Mouse (Mus musculus): ENCODE data around the gene Adck2. TPM values are rescaled to one million over a fixed set of nuclear protein-coding genes. Genes with fewer than 3 reads are reported as not detected.

The Adck2 gene
- total RNA-seq (2015; ENCODE audit: low replicate concordance) (9.7 TPM in 1 of 2 replicates, not detected in the other), total RNA-seq (2017; ENCODE audit: low replicate concordance) (0.76 and 1.4 TPM in 2 replicates)

DNA sequence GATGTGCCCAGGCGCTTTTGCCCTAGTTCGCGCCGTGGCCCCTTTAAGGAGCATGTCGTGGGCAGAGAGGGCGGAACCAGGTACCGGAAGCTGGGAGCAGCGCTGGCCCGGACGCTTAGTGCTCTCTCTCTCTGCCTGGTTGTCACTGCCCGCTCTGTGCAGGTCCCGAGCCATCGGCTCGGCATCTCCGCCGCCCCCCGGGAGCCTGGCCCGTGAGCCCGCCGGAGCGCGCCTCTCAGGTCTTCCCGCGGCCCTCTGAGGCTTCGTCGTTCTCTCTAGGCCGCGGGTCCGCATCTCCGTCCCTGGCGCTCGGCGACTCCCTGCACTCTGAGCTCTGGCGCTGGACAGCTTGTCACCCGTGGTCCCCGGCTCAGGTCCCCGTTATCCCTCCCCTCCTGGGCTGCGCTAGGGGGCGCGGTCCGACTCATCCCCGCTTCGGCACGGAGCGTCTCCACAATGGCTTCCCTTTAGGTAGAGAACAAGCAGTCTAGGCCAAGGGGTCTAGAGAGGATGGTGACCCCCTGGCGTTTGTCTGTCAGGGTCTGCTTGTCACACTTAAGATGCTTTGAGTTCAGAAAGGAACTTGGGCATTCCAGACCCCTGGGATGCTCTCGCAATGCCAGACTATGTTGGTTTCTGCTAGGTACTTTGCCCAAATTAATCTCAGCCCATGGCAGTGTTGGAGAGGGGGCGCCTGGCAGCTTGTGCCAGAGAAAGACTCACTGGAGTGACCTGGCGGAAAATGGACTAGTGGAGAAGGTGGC is at the start of gene Adck2:
Gene Adck2 (plus strand): TSS at position 83 of the 764 bp plus-strand sequence.
- peak; percentile 87 for ATAC-seq (replicated peaks; ENCODE audit: low FRiP score, poor library complexity, severe bottlenecking)

DNA sequence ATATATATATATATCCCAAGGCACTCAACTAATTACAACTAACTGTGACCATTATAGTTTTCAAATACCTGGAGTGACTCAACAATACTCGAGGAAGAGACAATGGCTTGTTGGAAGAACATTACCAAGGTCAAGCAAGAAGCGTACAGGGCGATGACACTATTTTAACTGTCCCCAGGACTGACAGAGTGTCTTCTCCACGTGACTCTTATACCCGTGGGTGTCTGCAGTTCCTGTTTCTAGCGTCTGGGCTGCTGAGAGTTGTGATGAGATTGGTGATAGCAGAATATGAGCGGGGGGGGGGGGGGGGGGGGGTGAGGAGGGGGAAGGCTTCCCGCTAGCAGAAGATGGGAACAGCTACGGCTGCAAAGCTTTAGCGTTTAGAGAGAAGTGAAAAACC is 46.9 kb upstream of the Adck2 start:
- no peak for ATAC-seq (replicated peaks; ENCODE audit: low FRiP score, poor library complexity, severe bottlenecking)

- no peak for ATAC-seq (replicated peaks; ENCODE audit: low FRiP score, poor library complexity, severe bottlenecking)
Observed at GRCm38 (mm10) chr6:39527337-39527784, 46.3 kb upstream of the Adck2 start.

DNA sequence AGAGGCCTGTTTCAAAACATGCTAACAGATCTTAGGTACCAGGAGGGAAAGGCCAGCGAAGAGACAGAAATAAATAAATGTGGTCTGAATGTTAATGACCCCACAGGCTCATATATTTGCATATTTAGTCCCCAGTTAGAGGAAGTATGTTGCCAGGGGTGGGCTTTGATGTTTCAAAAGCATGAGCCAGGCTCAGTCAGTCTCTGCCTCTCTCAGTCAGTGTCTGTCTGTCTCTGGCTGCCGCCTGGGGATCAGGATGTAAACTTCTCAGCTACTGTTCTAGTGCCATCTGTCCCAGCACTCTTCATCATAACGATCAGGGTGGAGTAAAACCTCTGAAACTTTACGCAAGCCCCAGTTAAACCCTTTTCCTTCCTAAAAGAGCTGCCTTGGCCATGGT is 45.9 kb upstream of the Adck2 start:
- no peak for ATAC-seq (replicated peaks; ENCODE audit: low FRiP score, poor library complexity, severe bottlenecking)

DNA sequence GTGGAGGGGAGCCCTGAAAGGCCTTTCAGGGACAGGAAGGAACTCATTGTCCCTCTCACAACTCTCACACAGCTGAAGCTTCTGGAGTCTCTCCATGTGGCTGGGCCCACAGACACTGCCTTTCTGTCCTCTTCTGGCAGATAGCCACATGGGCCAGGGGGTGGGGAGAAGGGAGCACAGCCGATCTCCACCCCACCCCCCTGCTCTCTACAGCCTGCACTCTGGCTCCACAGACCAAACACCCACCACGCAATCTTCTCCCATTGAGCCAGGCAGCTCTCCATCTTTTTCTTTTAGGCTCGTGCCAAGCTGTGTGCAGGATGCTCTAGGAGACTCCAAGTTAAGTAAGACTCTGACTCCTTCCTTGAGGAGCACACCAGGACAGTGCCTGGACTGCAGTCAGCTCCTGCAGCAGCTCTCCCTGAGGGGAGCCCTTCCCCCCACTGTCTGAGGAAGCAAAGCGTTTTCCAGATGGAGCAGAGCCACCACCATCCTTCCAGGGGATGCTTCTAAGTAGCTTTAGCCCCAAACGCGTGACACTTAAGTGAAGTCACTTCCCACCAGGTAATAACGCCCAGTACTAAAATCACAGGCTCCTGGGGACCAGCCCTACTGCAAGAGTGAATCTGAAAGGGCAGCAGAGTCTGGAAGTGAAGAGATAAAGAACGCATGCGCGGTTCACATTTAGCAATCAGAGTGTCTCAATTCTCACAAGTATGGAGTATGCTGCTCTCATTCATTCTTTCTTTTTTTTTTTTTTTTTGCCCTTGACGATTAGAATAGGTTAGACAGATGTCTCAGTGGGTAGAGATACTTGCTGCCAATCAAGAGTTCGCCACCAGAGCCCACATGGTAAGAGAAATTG is 44.8 kb upstream of the Adck2 start:
- no peak for ATAC-seq (replicated peaks; ENCODE audit: low FRiP score, poor library complexity, severe bottlenecking)

- no peak for ATAC-seq (replicated peaks; ENCODE audit: low FRiP score, poor library complexity, severe bottlenecking)
Observed at GRCm38 (mm10) chr6:39534944-39535343, 38.7 kb upstream of the Adck2 start.

GRCm38 (mm10) chr6:39536621-39537020 is 37.1 kb upstream of the Adck2 start:
- ATAC-seq (replicated peaks; ENCODE audit: low FRiP score, poor library complexity, severe bottlenecking), result no peak

DNA sequence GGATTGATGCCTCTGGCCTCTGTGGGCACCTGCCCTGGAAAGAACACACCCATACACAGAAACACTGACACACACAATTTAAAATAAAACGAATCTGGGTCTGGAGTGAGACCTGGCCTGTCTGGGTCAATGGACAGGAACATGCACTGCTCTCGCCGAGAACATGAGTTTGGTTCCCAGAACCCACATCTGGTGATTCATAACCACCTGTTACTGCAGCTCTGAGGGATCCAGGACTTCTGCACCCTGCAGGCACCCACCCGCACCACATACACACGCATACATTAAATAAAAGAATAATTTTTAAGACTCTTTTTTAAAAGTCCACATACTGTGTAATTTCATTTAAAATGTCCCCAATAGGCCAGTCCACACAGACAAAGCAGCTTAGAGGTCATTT is 36.4 kb upstream of the Adck2 start:
- no peak for ATAC-seq (replicated peaks; ENCODE audit: low FRiP score, poor library complexity, severe bottlenecking)

- ATAC-seq (replicated peaks; ENCODE audit: low FRiP score, poor library complexity, severe bottlenecking), result no peak
Observed at GRCm38 (mm10) chr6:39538227-39538626, 35.4 kb upstream of the Adck2 start.

GRCm38 (mm10) chr6:39539679-39540155 is 34.0 kb upstream of the Adck2 start:
- no peak for ATAC-seq (replicated peaks; ENCODE audit: low FRiP score, poor library complexity, severe bottlenecking)

GRCm38 (mm10) chr6:39540563-39540962 is 33.1 kb upstream of the Adck2 start:
- ATAC-seq (replicated peaks; ENCODE audit: low FRiP score, poor library complexity, severe bottlenecking), result no peak

DNA sequence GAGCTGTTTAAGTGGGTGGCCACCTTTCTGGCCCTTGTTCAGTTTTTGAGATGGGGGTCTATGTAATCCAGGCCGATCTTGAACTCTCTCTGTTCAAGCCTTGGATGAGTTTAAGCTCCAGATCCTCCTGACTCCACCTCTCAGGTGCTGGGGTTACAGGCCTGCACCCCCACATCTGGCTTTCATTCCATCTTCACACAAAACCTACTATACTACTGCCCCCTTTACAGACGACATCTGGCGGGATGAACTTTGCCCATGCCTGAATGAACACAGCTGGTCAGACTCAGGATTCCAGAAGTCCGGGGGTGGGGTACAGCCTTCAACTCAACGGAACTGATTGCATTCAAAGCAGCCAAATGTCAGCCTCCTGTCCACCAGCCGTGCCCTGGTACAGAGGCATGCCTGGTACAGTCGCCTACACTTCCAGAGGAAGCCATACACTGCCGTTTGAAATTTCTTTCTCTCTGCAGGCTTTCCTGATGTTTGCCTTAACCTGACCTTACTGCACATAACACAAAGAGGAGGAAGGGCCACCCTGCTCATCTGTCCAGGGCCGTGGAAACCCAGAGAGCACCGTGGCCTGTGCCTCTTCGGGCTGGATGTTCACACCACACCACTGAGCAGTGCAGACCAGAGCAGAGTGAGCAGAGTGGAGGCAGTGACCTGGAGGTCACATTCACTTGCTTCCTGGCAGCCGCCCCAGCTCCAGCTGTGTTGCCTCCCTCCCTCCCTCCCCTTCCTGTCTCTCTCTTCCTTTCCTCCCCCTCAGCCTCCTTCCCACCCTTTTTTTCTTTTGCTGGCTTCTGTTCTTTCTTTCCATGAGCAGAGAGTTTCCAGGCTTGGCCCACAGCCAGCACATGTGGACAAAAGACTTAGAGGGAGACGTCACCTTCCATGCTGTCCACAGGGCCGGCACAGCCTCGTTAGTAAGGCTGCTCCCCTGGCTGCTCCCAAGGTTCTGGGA is 30.8 kb upstream of the Adck2 start:
- no peak for ATAC-seq (replicated peaks; ENCODE audit: low FRiP score, poor library complexity, severe bottlenecking)

GRCm38 (mm10) chr6:39543769-39544420 is 29.8 kb upstream of the Adck2 start:
- ATAC-seq (replicated peaks; ENCODE audit: low FRiP score, poor library complexity, severe bottlenecking), result no peak

DNA sequence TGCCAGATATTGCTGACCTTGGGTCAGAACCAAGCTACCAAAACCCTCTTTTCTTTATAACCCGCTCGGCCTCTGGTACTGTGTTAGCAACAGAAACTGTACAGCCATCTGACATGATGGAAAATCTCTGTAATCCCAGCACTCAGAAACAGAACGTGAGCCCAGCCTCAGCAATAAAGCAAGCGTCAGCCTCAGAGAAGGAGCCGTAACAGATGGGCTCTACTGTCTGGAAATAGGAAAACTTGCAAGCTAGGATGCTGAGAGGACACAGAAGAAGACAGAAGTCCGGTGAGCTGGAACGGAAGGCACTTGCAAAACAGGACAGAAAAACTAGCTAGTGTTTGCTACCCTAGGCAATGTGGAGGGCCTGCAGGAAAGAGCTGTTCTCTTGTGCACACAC is 28.2 kb upstream of the Adck2 start:
- no peak for ATAC-seq (replicated peaks; ENCODE audit: low FRiP score, poor library complexity, severe bottlenecking)

- ATAC-seq (replicated peaks; ENCODE audit: low FRiP score, poor library complexity, severe bottlenecking), result no peak
Observed at GRCm38 (mm10) chr6:39548030-39548429, 25.6 kb upstream of the Adck2 start.

GRCm38 (mm10) chr6:39551981-39552636 is 21.6 kb upstream of the Adck2 start:
- no peak for ATAC-seq (replicated peaks; ENCODE audit: low FRiP score, poor library complexity, severe bottlenecking)

- no peak for ATAC-seq (replicated peaks; ENCODE audit: low FRiP score, poor library complexity, severe bottlenecking)
Observed at GRCm38 (mm10) chr6:39554888-39555647, 18.6 kb upstream of the Adck2 start.

DNA sequence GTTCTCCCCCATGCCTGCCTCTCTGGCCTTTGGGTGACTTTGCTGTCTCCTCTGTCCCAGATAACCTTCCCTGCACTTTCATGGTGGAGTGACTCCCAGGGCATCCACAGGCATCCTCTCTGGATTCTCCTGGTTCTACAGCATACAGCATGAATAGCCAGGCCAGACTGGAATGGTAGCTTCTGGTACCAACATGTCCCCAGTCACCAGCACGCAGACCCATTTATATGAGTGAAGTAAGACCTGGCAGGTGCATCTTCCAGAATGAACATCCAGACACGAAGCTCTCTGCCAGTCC is 18.1 kb upstream of the Adck2 start:
- ATAC-seq (replicated peaks; ENCODE audit: low FRiP score, poor library complexity, severe bottlenecking), result no peak
